Mouse (Mus musculus) cortical plate, adult 2 months (tissue): Measurements from ENCODE around the gene Lrrc3c. TPM values are rescaled to one million over a fixed set of nuclear protein-coding genes. Genes with fewer than 3 reads are reported as not detected.
"Not testable (repeated sequence)": the region's sequence is repeated elsewhere in the genome, so short reads cannot be mapped to it uniquely, and the experiment has no call there.

Source experiments
- H3K27ac ChIP-seq: fragments of 200-500 bp; 2 replicates; pipeline ENCODE4 v1.5.1; 2012; ENCODE audit warnings: low read length, control low read depth, inconsistent platforms; ENCODE audit not compliant: insufficient read depth
- H3K4me1 ChIP-seq: fragments of 200-500 bp; 2 replicates; pipeline ENCODE4 v1.6.1; 2011; ENCODE audit warnings: low read length; ENCODE audit not compliant: control insufficient read depth, insufficient read depth
- H3K4me3 ChIP-seq: fragments of 200-500 bp; 2 replicates; pipeline ENCODE4 v1.5.1; 2011; ENCODE audit warnings: mild to moderate bottlenecking, low read length, control low read depth; ENCODE audit not compliant: insufficient read depth
- CTCF ChIP-seq: fragments of 200-500 bp; IDR thresholded peaks from 2 replicates; pipeline ENCODE4 v1.5.1; 2011; ENCODE audit warnings: mild to moderate bottlenecking, control low read depth, low read length; ENCODE audit not compliant: insufficient read depth; ENCODE audit errors: extremely low read depth
- POLR2A ChIP-seq: fragments of 200-500 bp; IDR thresholded peaks from 2 replicates; pipeline ENCODE4 v1.6.1; 2011; ENCODE audit warnings: mild to moderate bottlenecking, low read length, control low read depth; ENCODE audit not compliant: insufficient read depth; ENCODE audit errors: extremely low read depth
- polyA plus RNA-seq: library from polyadenylated mRNA; depleted of rRNA; stranded (reverse); fragments of >200 nt; gene quantifications from 2 replicates; pipeline ENCODE4 v1.2.3, GENCODE M21; 2012; rRNA removed

The Lrrc3c gene
- polyA plus RNA-seq, 1 experiment: not detected

- no peaks in the 10 kb centered on the region for H3K4me1 ChIP-seq
- TF ChIP-seq POLR2A: no peak
- no peak for TF ChIP-seq CTCF
Measured at GRCm38 (mm10) chr11:98625611-98626410, 27.7 kb downstream of the Lrrc3c start, which contains the start of the genes Gm12355 and Gsdma3. TSS of gene Gm12355 (minus strand) at chr11:98625661. TSS of gene Gsdma3 (plus strand) at chr11:98626360.

GRCm38 (mm10) chr11:98628706-98629105, 30.6 kb downstream of the Lrrc3c start:
- TF ChIP-seq CTCF (no peak), POLR2A (no peak)
- H3K4me3 ChIP-seq: no peak overlapping the region
- no peaks in the 10 kb centered on the region for H3K4me1 ChIP-seq
- H3K27ac ChIP-seq: no peak overlapping the region

More at GRCm38 (mm10) chr11:98625611-98626410, 27.7 kb downstream of the Lrrc3c start, which contains the start of the genes Gm12355 and Gsdma3:
- Histone ChIP-seq H3K27ac (no peak within 1 kb of the TSS), H3K4me3 (no peak within 1 kb of the TSS)

GRCm38 (mm10) chr11:98630646-98631045, 32.6 kb downstream of the Lrrc3c start:
- Histone ChIP-seq H3K4me1 (no peaks in the 10 kb centered on the region), H3K4me3 (no peak overlapping the region), H3K27ac (no peak overlapping the region)
- TF ChIP-seq POLR2A (no peak), CTCF (no peak)

DNA sequence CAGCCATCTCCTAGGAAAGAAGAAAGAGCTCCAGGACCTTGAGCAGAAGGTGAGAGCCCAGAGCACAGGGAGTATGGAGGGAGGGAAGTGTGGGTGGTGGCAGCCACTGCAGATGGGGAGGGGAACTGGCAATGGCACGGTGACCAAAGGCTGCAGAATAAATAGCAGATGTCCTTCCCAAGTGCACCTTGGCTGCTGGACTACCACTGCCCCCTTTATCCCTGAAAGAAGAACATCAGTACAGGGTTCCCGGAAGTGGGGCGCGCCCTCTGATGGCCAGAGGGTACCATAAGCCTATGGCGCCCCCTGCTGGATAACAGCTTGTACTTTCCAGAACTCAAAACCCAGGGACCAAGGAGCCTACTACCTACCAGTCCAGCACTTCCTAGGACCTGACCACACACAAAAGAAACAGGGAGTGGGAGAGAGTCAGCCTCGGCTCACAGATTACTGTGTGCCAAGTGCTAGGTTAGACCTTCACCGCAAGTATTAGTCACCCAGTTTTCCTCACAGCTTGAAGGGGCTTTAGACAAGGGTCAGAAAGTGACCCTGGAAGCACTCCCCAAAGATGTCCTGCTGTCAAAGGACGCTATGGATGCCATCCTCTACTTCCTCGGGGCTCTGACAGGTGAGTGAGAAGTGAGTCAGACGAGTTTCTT, 37.4 kb downstream of the Lrrc3c start:
- H3K4me3 ChIP-seq, H3K27ac ChIP-seq, H3K4me1 ChIP-seq: not testable (repeated sequence)

DNA sequence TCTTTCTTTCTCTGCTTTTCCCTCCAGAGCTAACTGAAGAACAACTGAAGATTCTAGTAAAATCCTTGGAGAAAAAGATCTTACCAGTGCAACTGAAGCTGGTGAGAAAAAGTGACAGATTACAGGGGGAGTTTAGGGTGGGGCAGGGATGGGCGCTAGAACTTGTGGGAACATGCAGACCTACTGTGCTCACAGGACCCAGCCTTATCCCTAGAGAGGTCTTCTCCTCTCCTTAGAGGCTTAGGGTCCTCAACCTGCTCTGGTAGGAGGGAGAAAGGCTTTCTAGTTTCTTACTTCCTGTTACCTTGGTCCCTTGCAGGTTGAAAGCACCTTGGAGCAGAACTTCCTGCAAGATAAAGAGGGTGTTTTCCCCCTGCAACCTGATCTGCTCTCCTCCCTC, 39.4 kb downstream of the Lrrc3c start:
- Histone ChIP-seq H3K4me3 (no peak overlapping the region), H3K4me1 (no peaks in the 10 kb centered on the region), H3K27ac (no peak overlapping the region)
- TF ChIP-seq CTCF (no peak), POLR2A (no peak)

DNA sequence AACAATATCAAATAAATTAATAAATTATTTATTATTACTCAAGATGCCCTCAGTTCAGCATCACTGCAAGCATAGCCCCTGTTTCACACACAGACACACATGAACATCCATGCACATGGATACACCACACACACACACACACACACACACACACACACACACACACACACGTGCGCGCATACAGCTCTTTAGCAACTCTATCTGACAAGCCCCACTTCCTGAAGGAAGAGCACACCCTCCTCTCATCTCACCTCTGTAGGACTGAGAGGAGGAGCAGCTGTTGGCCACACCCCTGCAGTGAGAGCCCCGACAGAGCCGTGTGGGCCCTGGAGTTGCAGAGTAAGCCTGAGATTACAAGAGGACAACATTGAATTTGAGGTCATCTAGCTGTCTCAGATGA, 42.0 kb downstream of the Lrrc3c start:
- TF ChIP-seq CTCF (no peak), POLR2A (no peak)
- no peak overlapping the region for H3K4me3 ChIP-seq
- H3K27ac ChIP-seq: no peak overlapping the region
- no peaks in the 10 kb centered on the region for H3K4me1 ChIP-seq

DNA sequence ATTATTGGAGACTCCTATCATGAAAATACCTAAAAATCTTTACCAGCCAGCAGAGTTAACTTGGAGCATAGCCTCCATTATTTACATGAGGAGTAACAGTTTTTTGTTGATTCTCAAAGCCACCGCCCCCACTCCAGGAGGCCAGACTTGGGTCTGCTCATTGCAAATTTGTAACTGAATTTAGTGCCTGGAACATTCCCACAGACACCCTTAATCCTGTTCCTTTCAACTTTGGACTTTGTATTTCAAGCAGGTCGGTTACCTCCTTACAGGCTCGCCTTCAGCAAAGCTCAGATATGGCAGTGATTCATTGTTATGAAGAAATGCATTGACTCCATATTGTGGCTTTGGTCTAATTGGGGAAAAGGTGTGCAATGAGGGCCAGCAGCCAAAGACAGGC, 46.7 kb downstream of the Lrrc3c start:
- H3K27ac ChIP-seq: no peak overlapping the region
- H3K4me3 ChIP-seq: no peak overlapping the region
- TF ChIP-seq POLR2A (no peak), CTCF (no peak)

GRCm38 (mm10) chr11:98645946-98646345, 47.9 kb downstream of the Lrrc3c start:
- no peak overlapping the region for H3K27ac ChIP-seq
- TF ChIP-seq POLR2A: no peak
- TF ChIP-seq CTCF: no peak
- no peaks in the 10 kb centered on the region for H3K4me1 ChIP-seq
- no peak overlapping the region for H3K4me3 ChIP-seq

More for the DNA sequence above, 46.7 kb downstream of the Lrrc3c start:
- H3K4me1 ChIP-seq: no peaks in the 10 kb centered on the region

DNA sequence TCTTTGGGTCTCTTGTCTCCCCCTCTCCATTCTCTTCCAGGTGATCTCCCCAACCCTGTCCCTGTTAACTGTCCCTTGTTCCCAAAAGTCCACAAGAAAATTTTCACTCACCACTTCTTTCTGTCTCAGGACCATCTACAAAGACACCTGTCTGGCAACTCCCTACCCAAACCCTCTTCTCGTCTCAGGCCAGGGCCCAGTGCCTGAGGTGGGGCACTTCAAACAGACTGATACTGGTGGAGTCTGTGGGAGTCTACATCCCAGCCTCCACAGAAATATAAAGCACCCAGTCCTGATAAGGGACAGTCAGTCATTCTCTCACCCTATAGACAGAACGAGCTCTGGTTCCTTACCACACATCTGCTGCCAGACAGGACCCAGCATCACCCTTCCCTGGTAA, 48.4 kb downstream of the Lrrc3c start, which contains the start of gene Gsdma2:
Gsdma2 (plus strand) TSS at position 301 of the 400 bp plus-strand sequence.
- no peak within 1 kb of the TSS for H3K4me3 ChIP-seq
- no peak for TF ChIP-seq CTCF
- TF ChIP-seq POLR2A: no peak
- H3K27ac ChIP-seq: no peak within 1 kb of the TSS
- no peaks in the 10 kb centered on the region for H3K4me1 ChIP-seq

Other genes with a start within 250 kb of the Lrrc3c start
- gene Ppp1r1b, start 249.9 kb upstream of the Lrrc3c start, polyA plus RNA-seq: 127 and 322 TPM in 2 replicates
- 63.2 and 70.8 TPM in 2 replicates for gene Stard3, start 239.9 kb upstream of the Lrrc3c start, polyA plus RNA-seq
- 13.6 and 17.7 TPM in 2 replicates for gene Tcap, start 214.5 kb upstream of the Lrrc3c start, polyA plus RNA-seq
- 0.13 and 0.40 TPM in 2 replicates for gene Pnmt, start 211.8 kb upstream of the Lrrc3c start, polyA plus RNA-seq
- gene Pgap3, start 197.8 kb upstream of the Lrrc3c start, polyA plus RNA-seq: 14.4 TPM in 2 replicates
- gene Erbb2, start 185.8 kb upstream of the Lrrc3c start, polyA plus RNA-seq: 2.0 and 2.6 TPM in 2 replicates
- 192 and 197 TPM in 2 replicates for gene Mien1, start 159.3 kb upstream of the Lrrc3c start, polyA plus RNA-seq
- 3.8 TPM in 2 replicates for gene Grb7, start 151.9 kb upstream of the Lrrc3c start, polyA plus RNA-seq
- 0.17 and 0.44 TPM in 2 replicates for gene Ikzf3, start 52.3 kb upstream of the Lrrc3c start, polyA plus RNA-seq
- gene Zpbp2, start 47.2 kb upstream of the Lrrc3c start, polyA plus RNA-seq: 0.23 TPM in 1 of 2 replicates, not detected in the other
- 55.0 and 56.1 TPM in 2 replicates for gene Ormdl3, start 10.9 kb upstream of the Lrrc3c start, polyA plus RNA-seq
- 0.11 and 0.21 TPM in 2 replicates for gene Gm12355, start 27.4 kb downstream of the Lrrc3c start, polyA plus RNA-seq
- not detected in 2 replicates for gene Gsdma3, start 28.1 kb downstream of the Lrrc3c start, polyA plus RNA-seq
- gene Gsdma2, start 48.5 kb downstream of the Lrrc3c start, polyA plus RNA-seq: not detected in 2 replicates
- gene Gsdma, start 66.1 kb downstream of the Lrrc3c start, polyA plus RNA-seq: 0.04 and 0.06 TPM in 2 replicates
- gene Psmd3, start 84.3 kb downstream of the Lrrc3c start, polyA plus RNA-seq: 188 and 190 TPM in 2 replicates
- gene Csf3, start 103.0 kb downstream of the Lrrc3c start, polyA plus RNA-seq: 0.08 TPM in 1 of 2 replicates, not detected in the other
- 127 and 144 TPM in 2 replicates for gene Med24, start 131.1 kb downstream of the Lrrc3c start, polyA plus RNA-seq
- 721 and 771 TPM in 2 replicates for gene Thra, start 142.3 kb downstream of the Lrrc3c start, polyA plus RNA-seq
- gene Nr1d1, start 177.0 kb downstream of the Lrrc3c start, polyA plus RNA-seq: 153 and 156 TPM in 2 replicates
- 119 and 131 TPM in 2 replicates for gene Msl1, start 197.2 kb downstream of the Lrrc3c start, polyA plus RNA-seq
- gene Casc3, start 206.6 kb downstream of the Lrrc3c start, polyA plus RNA-seq: 44.9 and 47.4 TPM in 2 replicates
- 153 and 181 TPM in 2 replicates for gene Rapgefl1, start 238.5 kb downstream of the Lrrc3c start, polyA plus RNA-seq